Mouse (Mus musculus): ENCODE results near the gene Wiz. TPM values are rescaled to one million over a fixed set of nuclear protein-coding genes. Genes with fewer than 3 reads are reported as not detected.

Gene Wiz
- total and polyA plus RNA-seq, 2 experiments = 1.8 to 14.0 TPM

DNA sequence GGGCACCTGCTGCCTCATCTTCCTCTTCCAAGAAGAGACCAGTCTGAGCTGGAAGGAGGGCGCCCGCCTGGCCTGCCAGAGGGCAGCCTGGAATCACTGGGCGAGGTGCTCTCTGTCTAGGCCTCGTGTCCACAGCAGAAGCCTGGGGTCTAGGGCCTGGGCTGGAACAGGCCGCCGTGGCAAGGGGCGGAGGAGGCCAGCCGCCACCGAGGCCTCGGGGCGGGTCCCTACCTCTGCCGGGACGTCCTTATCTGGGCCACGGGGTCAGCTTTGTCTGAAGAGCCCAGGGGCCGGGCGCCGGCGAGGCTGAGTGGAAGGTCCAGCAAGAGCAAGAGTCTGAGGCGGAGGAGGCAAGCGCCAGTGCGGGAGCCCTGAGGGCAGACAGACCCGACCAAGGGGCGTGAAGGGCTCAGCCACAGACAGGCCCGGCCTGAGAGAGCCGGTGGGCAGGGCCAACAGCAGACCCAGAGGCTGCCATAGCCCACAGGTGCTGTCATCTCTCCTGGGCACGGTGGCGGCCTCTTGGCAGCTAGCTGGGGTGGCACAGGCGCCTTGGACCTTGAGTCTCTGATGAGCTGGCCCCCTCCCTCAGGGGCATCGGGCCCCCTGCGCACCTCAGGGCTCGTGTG is 55.5 kb downstream of the Wiz start:
- Histone ChIP-seq H3K27ac (replicated peaks; ENCODE audit: insufficient read depth, low read depth, low read length) (no peak overlapping the region), H3K4me1 (ENCODE audit: control insufficient read depth, insufficient read depth, low read length) (no peaks in the 10 kb centered on the region), H3K4me3 (ENCODE audit: insufficient read depth, low read depth, low read length) (no peak overlapping the region), H3K79me2 (ENCODE audit: control insufficient read depth, insufficient read depth, low read length) (peaks cover 24% of the 10 kb centered on the region; the same call in 1 of the 2 replicates), H3K9ac (ENCODE audit: low read depth, low read length) (no peak overlapping the region), H3K27me3 (ENCODE audit: control insufficient read depth, insufficient read depth, low read length) (no peaks in the 10 kb centered on the region), H3K36me3 (ENCODE audit: control insufficient read depth, insufficient read depth, low read length) (peaks cover 59% of the 10 kb centered on the region)
- DNase-seq (ENCODE audit: extremely low read depth, low read depth, low spot score) = no peak
- no peak for TF ChIP-seq POLR2A (IDR thresholded peaks at IDR 0.05; ENCODE audit: extremely low read depth, insufficient read depth, low read length)
- no peak for TF ChIP-seq CTCF (IDR thresholded peaks at IDR 0.05; ENCODE audit: low read depth, low read length)
- 88% methylated on average over 31 of the region's 31 CpGs for WGBS

- H3K9ac ChIP-seq (ENCODE audit: low read depth, low read length) = no peak overlapping the region
- no peak for TF ChIP-seq POLR2A (IDR thresholded peaks at IDR 0.05; ENCODE audit: extremely low read depth, insufficient read depth, low read length)
- TF ChIP-seq CTCF (IDR thresholded peaks at IDR 0.05; ENCODE audit: low read depth, low read length) = no peak
- no peaks in the 10 kb centered on the region for H3K27me3 ChIP-seq (ENCODE audit: control insufficient read depth, insufficient read depth, low read length)
- peak overlapping the region; percentile 70 for H3K27ac ChIP-seq (replicated peaks; ENCODE audit: insufficient read depth, low read depth, low read length)
- peaks cover 35% of the 10 kb centered on the region for H3K36me3 ChIP-seq (ENCODE audit: control insufficient read depth, insufficient read depth, low read length)
- no peaks in the 10 kb centered on the region for H3K79me2 ChIP-seq (ENCODE audit: control insufficient read depth, insufficient read depth, low read length)
- H3K4me3 ChIP-seq (ENCODE audit: insufficient read depth, low read depth, low read length) = no peak overlapping the region
- peaks cover 18% of the 10 kb centered on the region for H3K4me1 ChIP-seq (ENCODE audit: control insufficient read depth, insufficient read depth, low read length)
- DNase-seq (ENCODE audit: extremely low read depth, low read depth, low spot score) = peak; percentile 90
These were observed 61.7 kb downstream of the Wiz start for GRCm38 (mm10) chr17:32327501-32327900.

DNA sequence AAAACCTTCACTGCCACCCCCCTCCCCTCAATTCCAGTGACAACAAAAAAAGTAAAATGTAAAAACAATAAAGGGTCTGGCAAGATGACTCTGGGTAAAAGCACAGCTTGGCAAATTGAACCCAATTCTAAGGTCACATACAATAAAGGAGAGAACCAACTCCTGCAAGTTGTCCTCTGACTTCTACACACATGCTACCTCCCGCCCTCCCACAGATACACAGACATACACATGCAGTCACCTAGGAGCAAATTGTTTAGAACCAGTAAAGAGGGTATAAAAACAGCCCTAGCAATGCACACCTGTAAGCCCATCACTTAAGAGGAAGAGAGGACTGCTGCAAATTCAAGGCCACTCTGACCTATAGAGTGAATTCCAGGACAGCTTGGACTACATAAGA is 66.4 kb downstream of the Wiz start:
- H3K36me3 ChIP-seq (ENCODE audit: control insufficient read depth, insufficient read depth, low read length) = peaks cover 13% of the 10 kb centered on the region
- 94% methylated on average over 1 of the region's 1 CpGs for WGBS
- H3K27ac ChIP-seq (replicated peaks; ENCODE audit: insufficient read depth, low read depth, low read length) = no peak overlapping the region
- peaks cover 15% of the 10 kb centered on the region; the same call in 1 of the 2 replicates for H3K79me2 ChIP-seq (ENCODE audit: control insufficient read depth, insufficient read depth, low read length)
- no peaks in the 10 kb centered on the region for H3K27me3 ChIP-seq (ENCODE audit: control insufficient read depth, insufficient read depth, low read length)
- no peak overlapping the region for H3K4me3 ChIP-seq (ENCODE audit: insufficient read depth, low read depth, low read length)
- H3K9ac ChIP-seq (ENCODE audit: low read depth, low read length) = no peak overlapping the region
- DNase-seq (ENCODE audit: extremely low read depth, low read depth, low spot score) = no peak
- no peak for TF ChIP-seq POLR2A (IDR thresholded peaks at IDR 0.05; ENCODE audit: extremely low read depth, insufficient read depth, low read length)
- no peak for TF ChIP-seq CTCF (IDR thresholded peaks at IDR 0.05; ENCODE audit: low read depth, low read length)
- H3K4me1 ChIP-seq (ENCODE audit: control insufficient read depth, insufficient read depth, low read length) = peaks cover 23% of the 10 kb centered on the region

DNA sequence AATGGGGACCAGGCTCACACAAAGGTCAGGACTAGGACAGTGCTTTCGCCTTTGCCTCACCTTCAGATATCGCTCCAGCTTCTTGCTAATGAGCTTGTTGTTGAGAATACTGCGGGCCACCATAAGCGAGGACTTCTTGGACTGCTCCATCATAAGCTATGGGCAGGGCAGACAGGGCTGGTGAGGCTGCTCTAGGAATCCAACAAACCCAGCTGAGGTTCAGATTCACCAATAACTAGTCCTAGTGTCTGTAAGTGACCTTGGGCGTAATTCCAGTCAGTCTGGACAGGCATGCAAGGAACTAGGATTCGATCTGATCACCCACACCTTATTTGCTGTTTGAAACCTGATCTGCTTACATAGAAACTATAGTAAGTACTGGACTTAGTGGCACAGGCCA is 67.4 kb downstream of the Wiz start:
- Histone ChIP-seq H3K4me1 (ENCODE audit: control insufficient read depth, insufficient read depth, low read length) (peaks cover 15% of the 10 kb centered on the region), H3K4me3 (ENCODE audit: insufficient read depth, low read depth, low read length) (peak overlapping the region; percentile 74), H3K27ac (replicated peaks; ENCODE audit: insufficient read depth, low read depth, low read length) (peak overlapping the region; percentile 72), H3K9ac (ENCODE audit: low read depth, low read length) (peak overlapping the region; percentile 71), H3K79me2 (ENCODE audit: control insufficient read depth, insufficient read depth, low read length) (peaks cover 21% of the 10 kb centered on the region; the same call in 1 of the 2 replicates), H3K36me3 (ENCODE audit: control insufficient read depth, insufficient read depth, low read length) (peaks cover 21% of the 10 kb centered on the region), H3K27me3 (ENCODE audit: control insufficient read depth, insufficient read depth, low read length) (no peaks in the 10 kb centered on the region)
- TF ChIP-seq POLR2A (IDR thresholded peaks at IDR 0.05; ENCODE audit: extremely low read depth, insufficient read depth, low read length) (no peak), CTCF (IDR thresholded peaks at IDR 0.05; ENCODE audit: low read depth, low read length) (no peak)
- 7% methylated on average over 6 of the region's 6 CpGs for WGBS
- peak; percentile 68 for DNase-seq (ENCODE audit: extremely low read depth, low read depth, low spot score)

DNA sequence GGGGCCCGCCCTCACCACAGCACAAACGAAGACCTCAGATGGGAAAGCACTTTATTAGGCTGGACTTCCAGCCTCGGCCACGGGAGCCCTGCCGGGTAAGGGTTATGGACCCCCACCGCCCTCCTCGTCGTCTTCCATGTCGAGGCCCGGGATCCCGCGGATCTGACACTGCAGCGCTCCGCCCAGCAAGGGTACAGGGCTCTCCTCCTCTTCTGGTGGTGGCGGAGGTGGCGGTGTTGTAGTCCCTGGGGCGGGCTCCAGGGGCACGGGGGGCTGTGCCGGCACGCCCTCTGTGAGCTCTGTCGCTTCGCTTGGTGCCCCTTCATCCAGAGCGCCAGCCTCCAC is 67.9 kb downstream of the Wiz start:
- DNase-seq (ENCODE audit: extremely low read depth, low read depth, low spot score) = no peak
- TF ChIP-seq CTCF (IDR thresholded peaks at IDR 0.05; ENCODE audit: low read depth, low read length) (no peak), POLR2A (IDR thresholded peaks at IDR 0.05; ENCODE audit: extremely low read depth, insufficient read depth, low read length) (no peak)
- Histone ChIP-seq H3K4me3 (ENCODE audit: insufficient read depth, low read depth, low read length) (peak overlapping the region; percentile 74), H3K4me1 (ENCODE audit: control insufficient read depth, insufficient read depth, low read length) (peaks cover 10% of the 10 kb centered on the region), H3K79me2 (ENCODE audit: control insufficient read depth, insufficient read depth, low read length) (peaks cover 21% of the 10 kb centered on the region; the same call in 1 of the 2 replicates), H3K27ac (replicated peaks; ENCODE audit: insufficient read depth, low read depth, low read length) (peak overlapping the region; percentile 72), H3K9ac (ENCODE audit: low read depth, low read length) (peak overlapping the region; percentile 71), H3K36me3 (ENCODE audit: control insufficient read depth, insufficient read depth, low read length) (peaks cover 23% of the 10 kb centered on the region), H3K27me3 (ENCODE audit: control insufficient read depth, insufficient read depth, low read length) (no peaks in the 10 kb centered on the region)
- WGBS = under 1% methylated on average over 23 of the region's 23 CpGs
